Mouse (Mus musculus) intestine, postnatal 0 days (tissue): ENCODE data around the gene Tmem200a. TPM values are rescaled to one million over a fixed set of nuclear protein-coding genes. Genes with fewer than 3 reads are reported as not detected.
"Not testable (repeated sequence)": the region's sequence is repeated elsewhere in the genome, so short reads cannot be mapped to it uniquely, and the experiment has no call there.

Source experiments
- ATAC-seq: fragments of 200-750 bp; cut with Nextera tagmentation; 2 replicates; pipeline ENCODE4 v1.8.0; 2017; ENCODE audit warnings: mild to moderate bottlenecking, moderate TSS enrichment, moderate library complexity
- H3K27ac ChIP-seq: fragments of 300-500 bp; sonication (generic); 2 replicates; pipeline ENCODE4 v1.5.1; 2014; ENCODE audit warnings: mild to moderate bottlenecking, low read depth, low read length, moderate library complexity
- H3K27me3 ChIP-seq: fragments of 300-500 bp; sonication (generic); replicated peaks from 2 replicates; pipeline ENCODE4 v1.6.1; 2014; ENCODE audit warnings: low read length, mixed read lengths; ENCODE audit not compliant: control insufficient read depth, insufficient read depth
- H3K36me3 ChIP-seq: fragments of 300-500 bp; sonication (generic); 2 replicates; pipeline ENCODE4 v1.6.1; 2014; ENCODE audit warnings: mild to moderate bottlenecking, moderate library complexity; ENCODE audit not compliant: control insufficient read depth, insufficient read depth
- H3K4me1 ChIP-seq: fragments of 300-500 bp; sonication (generic); replicated peaks from 2 replicates; pipeline ENCODE4 v1.6.1; 2014; ENCODE audit warnings: antibody characterized with exemption, low read length, mixed read lengths; ENCODE audit not compliant: control insufficient read depth, insufficient read depth
- H3K4me2 ChIP-seq: fragments of 300-500 bp; sonication (generic); replicated peaks from 2 replicates; pipeline ENCODE4 v1.6.1; 2014; ENCODE audit warnings: low read depth, mild to moderate bottlenecking, moderate library complexity
- H3K4me3 ChIP-seq: fragments of 300-500 bp; sonication (generic); 2 replicates; pipeline ENCODE4 v1.5.1; 2014; ENCODE audit warnings: low read depth, low read length
- H3K9ac ChIP-seq: fragments of 300-500 bp; sonication (generic); 2 replicates; pipeline ENCODE4 v1.6.1; 2014; ENCODE audit warnings: mild to moderate bottlenecking, low read depth, low read length
- H3K9me3 ChIP-seq: fragments of 300-500 bp; sonication (generic); 2 replicates; pipeline ENCODE4 v1.6.1; 2016; ENCODE audit warnings: mixed run types; ENCODE audit not compliant: control insufficient read depth
- CTCF ChIP-seq: sonication (generic); IDR thresholded peaks from 2 replicates; pipeline ENCODE4 v1.5.1; 2016; ENCODE audit warnings: low read depth, mild to moderate bottlenecking, control low read depth, antibody characterized with exemption, moderate library complexity
- WGBS: fragments of 180-500 bp; shearing (Covaris S2); extraction: QIAGEN DNeasy Blood & Tissue Kit; methylation state at CpG from one replicate; pipeline ENCODE4 v1.1.7; 2014; 5-methylcytosine and 5-hydroxymethylcytosine counted together
- polyA plus RNA-seq: library from polyadenylated mRNA; unstranded; fragments of >200 nt; fragmentation: Nextera tagmentation; extraction: Ambion mirVana; gene quantifications from 2 replicates; pipeline ENCODE4 v1.2.1, GENCODE M21; 2015

The Tmem200a gene
- polyA plus RNA-seq, 1 experiment from 2014 or later, result 2.9 TPM

DNA sequence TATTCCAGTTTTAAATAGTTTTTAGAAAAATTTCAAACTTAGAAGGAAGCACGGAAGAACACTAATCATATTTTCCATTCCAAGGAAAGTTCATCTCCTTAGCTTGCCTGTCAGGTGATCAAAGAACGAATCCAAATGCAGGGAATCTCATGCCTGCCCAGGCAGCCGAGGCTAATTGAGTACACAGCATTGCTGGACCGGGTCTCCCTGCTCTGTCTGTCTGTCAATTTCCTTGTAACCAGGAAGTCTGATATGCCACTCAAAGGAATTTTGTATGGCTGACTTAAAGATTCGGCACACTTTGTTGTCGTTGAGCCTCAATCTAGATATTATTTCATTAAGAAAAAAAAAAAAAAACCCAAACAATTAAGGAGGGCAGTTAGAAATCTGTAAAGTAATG is 168.6 kb downstream of the Tmem200a start:
- H3K9ac ChIP-seq, result no peak overlapping the region
- H3K4me3 ChIP-seq, result no peak overlapping the region
- no peak overlapping the region for H3K27ac ChIP-seq
- ATAC-seq, result no peak
- H3K4me1 ChIP-seq, result no peaks in the 10 kb centered on the region
- TF ChIP-seq CTCF, result no peak
- no peaks in the 10 kb centered on the region for H3K36me3 ChIP-seq
- no peaks in the 10 kb centered on the region for H3K9me3 ChIP-seq
- no peaks in the 10 kb centered on the region for H3K27me3 ChIP-seq
- 50% methylated on average over 6 of the region's 6 CpGs for WGBS
- no peak overlapping the region for H3K4me2 ChIP-seq

- Histone ChIP-seq H3K9ac (no peak overlapping the region), H3K27ac (no peak overlapping the region), H3K4me2 (no peak overlapping the region), H3K4me1 (no peaks in the 10 kb centered on the region), H3K4me3 (no peak overlapping the region), H3K36me3 (no peaks in the 10 kb centered on the region), H3K9me3 (no peaks in the 10 kb centered on the region), H3K27me3 (no peaks in the 10 kb centered on the region)
- TF ChIP-seq CTCF, result peak; percentile 34
- ATAC-seq, result no peak
- 37% methylated on average over 10 of the region's 10 CpGs for WGBS
These were observed 170.5 kb downstream of the Tmem200a start for GRCm38 (mm10) chr10:25908027-25909012.

DNA sequence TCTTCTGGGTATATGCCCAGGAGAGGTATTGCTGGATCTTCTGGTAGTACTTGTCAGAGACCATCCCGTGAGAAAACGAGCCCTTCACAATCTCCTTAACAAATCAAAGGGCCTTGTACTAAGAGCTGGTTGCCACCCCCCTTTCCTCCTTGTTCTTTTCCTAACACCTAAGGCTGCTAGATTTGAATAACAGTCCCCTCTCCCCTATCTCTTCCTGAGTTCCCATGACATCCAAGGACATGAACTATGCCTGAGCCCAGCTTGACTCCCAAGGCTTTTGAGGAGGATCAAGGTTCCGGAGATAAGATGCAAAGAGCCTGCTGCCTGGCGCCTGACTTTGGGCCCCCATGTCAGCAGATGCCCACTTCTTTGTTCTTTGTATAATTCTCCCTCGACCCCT is 184.7 kb downstream of the Tmem200a start:
- not testable (repeated sequence) for H3K9ac ChIP-seq, ATAC-seq, H3K27me3 ChIP-seq, H3K4me1 ChIP-seq, H3K4me2 ChIP-seq, H3K27ac ChIP-seq, H3K36me3 ChIP-seq, H3K9me3 ChIP-seq, H3K4me3 ChIP-seq
- WGBS, result 88% methylated on average over 5 of the region's 5 CpGs

DNA sequence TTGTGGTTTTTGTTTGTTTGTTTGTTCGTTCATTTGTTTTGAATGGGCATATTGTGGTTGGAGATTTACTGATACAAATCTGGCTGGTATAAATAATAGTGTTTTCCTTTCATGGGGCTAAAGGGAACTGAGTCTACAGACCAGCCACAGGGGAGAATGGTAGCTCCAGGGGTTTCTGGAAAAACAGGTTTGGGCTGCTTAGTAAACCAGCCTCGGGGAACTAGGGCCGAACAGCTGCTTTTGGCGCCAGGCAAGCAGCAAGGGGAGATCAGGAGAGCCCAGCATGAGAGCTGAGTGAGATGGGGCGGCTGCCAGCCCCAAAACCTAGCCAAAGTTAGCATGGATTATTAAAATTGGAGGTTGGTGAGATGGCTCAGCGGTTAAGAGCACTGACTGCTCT is 191.6 kb downstream of the Tmem200a start:
- H3K4me2 ChIP-seq, result no peak overlapping the region
- no peak overlapping the region for H3K27ac ChIP-seq
- H3K9me3 ChIP-seq, result no peaks in the 10 kb centered on the region
- no peaks in the 10 kb centered on the region for H3K27me3 ChIP-seq
- no peak for TF ChIP-seq CTCF
- no peaks in the 10 kb centered on the region for H3K36me3 ChIP-seq
- ATAC-seq, result no peak
- WGBS, result 46% methylated on average over 6 of the region's 6 CpGs
- no peak overlapping the region for H3K9ac ChIP-seq
- no peak overlapping the region for H3K4me3 ChIP-seq
- H3K4me1 ChIP-seq, result no peaks in the 10 kb centered on the region

DNA sequence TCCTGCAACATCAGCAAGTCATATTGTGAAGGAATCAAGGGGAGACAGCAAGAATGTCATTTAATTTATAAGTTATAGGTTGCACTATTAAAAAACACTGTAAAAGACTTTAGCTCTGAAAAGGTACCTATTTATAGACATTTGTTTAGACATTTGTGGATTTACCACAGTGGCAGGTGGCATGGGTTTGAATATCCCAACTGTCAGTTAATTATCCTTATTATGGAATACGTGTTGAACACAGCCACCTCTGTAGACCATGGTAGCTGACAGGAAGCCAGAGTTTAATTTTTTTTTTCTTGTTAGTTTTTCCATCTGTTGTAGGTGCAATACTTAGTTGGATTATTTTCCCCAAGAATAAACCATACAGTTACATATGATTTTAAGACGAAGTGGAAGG is 194.3 kb downstream of the Tmem200a start:
- no peak for TF ChIP-seq CTCF
- Histone ChIP-seq H3K9ac (no peak overlapping the region), H3K4me1 (no peaks in the 10 kb centered on the region), H3K27ac (no peak overlapping the region), H3K4me3 (no peak overlapping the region), H3K27me3 (no peaks in the 10 kb centered on the region), H3K36me3 (no peaks in the 10 kb centered on the region), H3K4me2 (no peak overlapping the region), H3K9me3 (no peaks in the 10 kb centered on the region)
- no peak for ATAC-seq
- WGBS, result 87% methylated on average over 2 of the region's 2 CpGs

DNA sequence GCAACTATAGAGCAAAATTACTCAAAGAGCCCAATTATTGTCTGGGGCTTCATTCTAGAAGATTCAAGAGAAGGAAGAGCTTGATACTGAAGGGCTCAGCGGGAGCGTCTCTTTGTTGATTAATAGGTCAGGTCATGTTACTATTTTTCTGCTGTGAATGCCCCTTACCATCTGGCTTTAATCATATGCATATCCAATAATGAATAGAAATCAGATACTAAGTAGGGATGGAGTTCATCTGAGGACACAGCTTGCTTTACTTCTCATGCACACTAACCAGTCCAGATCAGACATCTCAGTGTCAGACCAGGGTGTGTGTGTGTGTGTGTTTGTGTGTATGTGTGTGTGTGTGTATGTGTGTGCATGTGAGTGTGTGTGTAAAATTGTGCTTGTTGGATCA is 201.1 kb downstream of the Tmem200a start:
- Histone ChIP-seq H3K9me3 (no peaks in the 10 kb centered on the region), H3K27me3 (no peaks in the 10 kb centered on the region), H3K36me3 (no peaks in the 10 kb centered on the region), H3K27ac (no peak overlapping the region), H3K9ac (no peak overlapping the region), H3K4me3 (no peak overlapping the region), H3K4me1 (no peaks in the 10 kb centered on the region), H3K4me2 (no peak overlapping the region)
- no peak for TF ChIP-seq CTCF
- 87% methylated on average over 2 of the region's 2 CpGs for WGBS
- ATAC-seq, result no peak
